Mouse (Mus musculus): ENCODE measurements around the gene Ffar3. TPM values are rescaled to one million over a fixed set of nuclear protein-coding genes. Genes with fewer than 3 reads are reported as not detected.
"Not testable (repeated sequence)": the region's sequence is repeated elsewhere in the genome, so short reads cannot be mapped to it uniquely, and the experiment has no call there.

Ffar3 gene
- polyA plus RNA-seq, 1 experiment: 0.08 TPM

- Histone ChIP-seq H3K36me3 (ENCODE audit: control insufficient read depth, insufficient read depth, low read length) (no peaks in the 10 kb centered on the region), H3K4me3 (ENCODE audit: insufficient read depth, low read depth, low read length) (no peak overlapping the region), H3K27me3 (replicated peaks; ENCODE audit: control insufficient read depth, insufficient read depth, low read length) (no peaks in the 10 kb centered on the region), H3K27ac (ENCODE audit: insufficient read depth, low read depth, low read length) (peak overlapping the region; percentile 55; the same call in 1 of the 2 replicates), H3K4me1 (ENCODE audit: control insufficient read depth, insufficient read depth, low read length) (peaks cover 25% of the 10 kb centered on the region)
- peak; percentile 87 for DNase-seq
- 57% methylated on average over 5 of the region's 5 CpGs for WGBS
- TF ChIP-seq POLR2A (IDR thresholded peaks at IDR 0.05; ENCODE audit: low read depth, low read length) (no peak), CTCF (conservative IDR thresholded peaks at IDR 0.05; ENCODE audit: insufficient read depth, insufficient read length, low read depth, low read length) (no peak)
Observed at GRCm38 (mm10) chr7:30847386-30847785, 8.6 kb downstream of the Ffar3 start.

DNA sequence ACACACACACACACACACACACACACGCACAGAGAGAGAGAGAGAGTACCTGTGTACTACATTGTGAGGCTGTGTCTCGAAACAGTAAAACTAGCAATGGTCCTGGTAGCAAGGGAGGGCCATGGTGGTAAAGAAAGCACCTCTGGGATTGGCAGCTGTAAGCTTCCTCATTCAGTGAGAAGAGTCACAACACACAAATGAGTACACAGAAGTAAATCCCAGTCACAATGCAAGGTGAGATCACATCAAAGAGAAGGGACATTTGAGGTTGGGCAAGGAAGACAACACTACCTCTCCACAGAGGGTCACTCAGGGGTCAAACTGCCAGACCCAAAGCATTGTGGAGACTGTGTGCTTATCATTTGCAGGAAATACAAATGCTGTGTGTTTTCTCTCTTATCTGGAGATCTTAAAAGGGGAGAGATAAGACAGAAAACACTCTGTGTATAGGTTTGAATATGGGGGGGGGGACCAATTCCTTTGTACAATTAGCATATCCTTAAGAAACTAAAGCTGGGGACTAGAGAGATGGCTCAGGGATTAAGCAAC, 9.4 kb downstream of the Ffar3 start:
- no peak for DNase-seq
- Histone ChIP-seq H3K36me3 (ENCODE audit: control insufficient read depth, insufficient read depth, low read length) (no peaks in the 10 kb centered on the region), H3K4me3 (ENCODE audit: insufficient read depth, low read depth, low read length) (no peak overlapping the region), H3K4me1 (ENCODE audit: control insufficient read depth, insufficient read depth, low read length) (peaks cover 27% of the 10 kb centered on the region), H3K27ac (ENCODE audit: insufficient read depth, low read depth, low read length) (peak overlapping the region; percentile 55; the same call in 1 of the 2 replicates), H3K27me3 (replicated peaks; ENCODE audit: control insufficient read depth, insufficient read depth, low read length) (no peaks in the 10 kb centered on the region)
- 87% methylated on average over 2 of the region's 2 CpGs for WGBS
- TF ChIP-seq POLR2A (IDR thresholded peaks at IDR 0.05; ENCODE audit: low read depth, low read length) (no peak), CTCF (conservative IDR thresholded peaks at IDR 0.05; ENCODE audit: insufficient read depth, insufficient read length, low read depth, low read length) (no peak)

DNA sequence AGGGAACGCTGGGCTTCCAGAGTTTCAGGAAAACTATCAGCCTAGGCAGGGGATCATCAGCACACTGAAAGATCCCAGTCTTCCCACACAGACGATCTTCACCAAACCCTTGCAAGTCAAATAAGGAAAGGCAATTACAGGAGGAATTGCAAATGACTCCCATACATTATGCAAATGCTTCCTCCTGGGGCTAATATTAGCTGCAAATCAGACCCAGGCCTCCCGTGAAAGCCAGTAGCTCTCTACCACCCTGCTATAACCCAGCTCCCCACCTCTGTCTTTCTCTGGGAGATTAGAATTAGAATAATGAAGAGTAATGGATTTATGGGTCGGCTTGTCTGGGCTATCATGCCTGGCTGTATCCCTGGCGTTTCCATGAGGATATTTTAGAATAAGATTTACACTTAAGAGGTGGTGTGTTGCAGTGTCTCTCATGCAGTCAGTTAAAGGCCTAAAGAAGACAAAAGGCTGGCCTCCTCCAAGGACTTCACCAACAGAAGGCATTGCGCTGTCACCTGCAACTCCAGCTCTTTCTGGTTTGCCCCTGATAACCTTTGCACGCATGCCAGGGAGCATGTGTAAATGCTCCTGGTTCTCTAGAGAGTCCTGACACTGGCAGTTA, 11.2 kb downstream of the Ffar3 start:
- no peaks in the 10 kb centered on the region for H3K36me3 ChIP-seq (ENCODE audit: control insufficient read depth, insufficient read depth, low read length)
- WGBS: 52% methylated on average over 7 of the region's 7 CpGs
- no peaks in the 10 kb centered on the region for H3K27me3 ChIP-seq (replicated peaks; ENCODE audit: control insufficient read depth, insufficient read depth, low read length)
- no peak overlapping the region for H3K4me3 ChIP-seq (ENCODE audit: insufficient read depth, low read depth, low read length)
- peaks cover 21% of the 10 kb centered on the region for H3K4me1 ChIP-seq (ENCODE audit: control insufficient read depth, insufficient read depth, low read length)
- TF ChIP-seq CTCF (conservative IDR thresholded peaks at IDR 0.05; ENCODE audit: insufficient read depth, insufficient read length, low read depth, low read length) (no peak), POLR2A (IDR thresholded peaks at IDR 0.05; ENCODE audit: low read depth, low read length) (no peak)
- no peak for DNase-seq
- H3K27ac ChIP-seq (ENCODE audit: insufficient read depth, low read depth, low read length): no peak overlapping the region

DNA sequence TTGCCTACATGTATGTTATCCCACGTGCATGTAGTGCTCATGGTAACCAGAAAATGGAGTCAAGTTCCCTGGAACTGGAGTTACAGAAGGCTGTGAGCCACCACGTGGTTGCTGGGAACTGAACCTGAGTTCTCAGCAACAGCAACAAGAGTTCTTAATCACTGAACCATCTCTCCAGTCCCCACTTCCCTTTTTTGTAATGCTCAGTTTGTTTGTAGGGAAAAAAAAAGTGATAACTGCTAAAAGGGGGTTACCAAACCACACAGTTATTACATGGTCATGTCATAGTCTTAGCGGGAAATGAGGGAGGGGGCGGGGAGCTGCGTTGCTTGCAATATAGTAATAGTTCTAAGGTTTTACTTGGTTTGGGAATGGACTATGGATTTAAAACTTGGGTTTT, 13.9 kb downstream of the Ffar3 start:
- peaks cover 7% of the 10 kb centered on the region; the same call in 1 of the 2 replicates for H3K4me1 ChIP-seq (ENCODE audit: control insufficient read depth, insufficient read depth, low read length)
- TF ChIP-seq POLR2A (IDR thresholded peaks at IDR 0.05; ENCODE audit: low read depth, low read length) (no peak), CTCF (conservative IDR thresholded peaks at IDR 0.05; ENCODE audit: insufficient read depth, insufficient read length, low read depth, low read length) (no peak)
- no peaks in the 10 kb centered on the region for H3K36me3 ChIP-seq (ENCODE audit: control insufficient read depth, insufficient read depth, low read length)
- no peak overlapping the region for H3K4me3 ChIP-seq (ENCODE audit: insufficient read depth, low read depth, low read length)
- H3K27ac ChIP-seq (ENCODE audit: insufficient read depth, low read depth, low read length): no peak overlapping the region
- H3K27me3 ChIP-seq (replicated peaks; ENCODE audit: control insufficient read depth, insufficient read depth, low read length): no peaks in the 10 kb centered on the region
- WGBS: 82% methylated on average over 5 of the region's 5 CpGs
- no peak for DNase-seq

GRCm38 (mm10) chr7:30841379-30841778, 14.6 kb downstream of the Ffar3 start:
- 72% methylated on average over 4 of the region's 4 CpGs for WGBS
- peaks cover 3% of the 10 kb centered on the region; the same call in 1 of the 2 replicates for H3K4me1 ChIP-seq (ENCODE audit: control insufficient read depth, insufficient read depth, low read length)
- no peak overlapping the region for H3K4me3 ChIP-seq (ENCODE audit: insufficient read depth, low read depth, low read length)
- no peaks in the 10 kb centered on the region for H3K27me3 ChIP-seq (replicated peaks; ENCODE audit: control insufficient read depth, insufficient read depth, low read length)
- no peak overlapping the region for H3K27ac ChIP-seq (ENCODE audit: insufficient read depth, low read depth, low read length)
- DNase-seq: peak; percentile 27
- TF ChIP-seq CTCF (conservative IDR thresholded peaks at IDR 0.05; ENCODE audit: insufficient read depth, insufficient read length, low read depth, low read length) (no peak), POLR2A (IDR thresholded peaks at IDR 0.05; ENCODE audit: low read depth, low read length) (no peak)
- no peaks in the 10 kb centered on the region for H3K36me3 ChIP-seq (ENCODE audit: control insufficient read depth, insufficient read depth, low read length)

DNA sequence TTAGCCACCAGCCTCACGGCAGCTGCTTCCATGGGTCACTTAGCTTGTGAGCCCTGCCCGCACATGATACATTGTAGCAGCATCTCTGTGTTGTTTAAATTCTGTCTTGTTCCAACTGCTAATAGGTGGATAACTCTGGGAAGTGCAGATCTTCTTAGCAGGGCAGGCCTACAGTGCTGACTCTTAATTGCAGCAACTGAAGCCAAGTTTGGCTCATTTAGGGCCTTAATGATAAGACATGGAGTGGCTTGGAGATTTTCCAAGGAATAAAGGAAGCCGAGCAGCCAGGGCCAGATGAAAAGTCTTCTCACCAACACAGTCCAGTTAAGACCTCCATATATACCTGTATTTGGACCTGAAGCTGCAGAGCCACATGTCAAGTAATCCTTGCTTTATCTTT, 15.7 kb downstream of the Ffar3 start:
- H3K27me3 ChIP-seq (replicated peaks; ENCODE audit: control insufficient read depth, insufficient read depth, low read length): no peaks in the 10 kb centered on the region
- H3K27ac ChIP-seq (ENCODE audit: insufficient read depth, low read depth, low read length): no peak overlapping the region
- TF ChIP-seq CTCF (conservative IDR thresholded peaks at IDR 0.05; ENCODE audit: insufficient read depth, insufficient read length, low read depth, low read length) (no peak), POLR2A (IDR thresholded peaks at IDR 0.05; ENCODE audit: low read depth, low read length) (no peak)
- WGBS: 69% methylated on average over 3 of the region's 3 CpGs
- no peaks in the 10 kb centered on the region for H3K36me3 ChIP-seq (ENCODE audit: control insufficient read depth, insufficient read depth, low read length)
- H3K4me1 ChIP-seq (ENCODE audit: control insufficient read depth, insufficient read depth, low read length): peaks cover 3% of the 10 kb centered on the region; the same call in 1 of the 2 replicates
- no peak for DNase-seq
- no peak overlapping the region for H3K4me3 ChIP-seq (ENCODE audit: insufficient read depth, low read depth, low read length)

- Histone ChIP-seq H3K4me3 (ENCODE audit: insufficient read depth, low read depth, low read length) (no peak overlapping the region), H3K27me3 (replicated peaks; ENCODE audit: control insufficient read depth, insufficient read depth, low read length) (no peaks in the 10 kb centered on the region), H3K27ac (ENCODE audit: insufficient read depth, low read depth, low read length) (no peak overlapping the region), H3K4me1 (ENCODE audit: control insufficient read depth, insufficient read depth, low read length) (peaks cover 3% of the 10 kb centered on the region; the same call in 1 of the 2 replicates), H3K36me3 (ENCODE audit: control insufficient read depth, insufficient read depth, low read length) (no peaks in the 10 kb centered on the region)
- TF ChIP-seq CTCF (conservative IDR thresholded peaks at IDR 0.05; ENCODE audit: insufficient read depth, insufficient read length, low read depth, low read length): no peak
- no peak for TF ChIP-seq POLR2A (IDR thresholded peaks at IDR 0.05; ENCODE audit: low read depth, low read length)
- DNase-seq: no peak
Observed at GRCm38 (mm10) chr7:30837277-30837676, 18.7 kb downstream of the Ffar3 start.

GRCm38 (mm10) chr7:30832684-30833083, 23.3 kb downstream of the Ffar3 start:
- not testable (repeated sequence) for H3K27ac ChIP-seq (ENCODE audit: insufficient read depth, low read depth, low read length); H3K4me3 ChIP-seq (ENCODE audit: insufficient read depth, low read depth, low read length); H3K4me1 ChIP-seq (ENCODE audit: control insufficient read depth, insufficient read depth, low read length); H3K36me3 ChIP-seq (ENCODE audit: control insufficient read depth, insufficient read depth, low read length); H3K27me3 ChIP-seq (replicated peaks; ENCODE audit: control insufficient read depth, insufficient read depth, low read length); DNase-seq
- WGBS: 56% methylated on average over 8 of the region's 11 CpGs

All from kidney, adult 2 months (tissue).